Mouse (Mus musculus) G1E (cell line): ENCODE results near the gene Jagn1. TPM values are rescaled to one million over a fixed set of nuclear protein-coding genes. Genes with fewer than 3 reads are reported as not detected.

ENCODE experiments used
- ATAC-seq: 2 replicates; pipeline ENCODE4 v1.8.0; 2016; ENCODE audit warnings: mild to moderate bottlenecking; ENCODE audit not compliant: insufficient number of reproducible peaks, poor library complexity, low FRiP score, severe bottlenecking; ENCODE audit errors: extremely low read depth
- DNase-seq: peaks from one replicate; pipeline ENCODE4 v3.0.0; 2012; ENCODE audit warnings: low spot score
- H3K27me3 ChIP-seq: 2 replicates; pipeline ENCODE4 v1.6.1; 2012; ENCODE audit warnings: mild to moderate bottlenecking, low read length, inconsistent platforms; ENCODE audit not compliant: insufficient read depth
- H3K36me3 ChIP-seq: replicated peaks from 2 replicates; pipeline ENCODE3; 2012; ENCODE audit warnings: mild to moderate bottlenecking, inconsistent platforms
- H3K4me1 ChIP-seq: 2 replicates; pipeline ENCODE4 v1.6.1; 2012; ENCODE audit warnings: low read depth, low read length, inconsistent platforms, mixed read lengths; ENCODE audit not compliant: insufficient read depth
- H3K4me3 ChIP-seq: 2 replicates; pipeline ENCODE4 v1.5.1; 2012; ENCODE audit warnings: low read depth, mild to moderate bottlenecking, inconsistent platforms, low read length, moderate library complexity, mixed read lengths
- H3K9me3 ChIP-seq: replicated peaks from 2 replicates; pipeline ENCODE4 v1.6.1; 2012; ENCODE audit warnings: inconsistent platforms
- CTCF ChIP-seq: IDR thresholded peaks from 2 replicates; pipeline ENCODE4 v1.5.1; 2012; ENCODE audit warnings: low read depth, low read length, inconsistent platforms, mixed read lengths
- GATA1 ChIP-seq: IDR thresholded peaks from 2 replicates; pipeline ENCODE4 v1.6.1; 2012; ENCODE audit warnings: borderline replicate concordance, low read length, inconsistent platforms, mixed read lengths
- GATA2 ChIP-seq: IDR thresholded peaks from 2 replicates; pipeline ENCODE4 v1.6.1; 2012; ENCODE audit warnings: low read depth, low read length, inconsistent platforms, borderline replicate concordance
- POLR2AphosphoS5 ChIP-seq: IDR thresholded peaks from 2 replicates; pipeline ENCODE4 v1.6.1; 2012; ENCODE audit warnings: low read depth, low read length, inconsistent platforms; ENCODE audit not compliant: insufficient replicate concordance
- TAL1 ChIP-seq: conservative IDR thresholded peaks from 2 replicates; pipeline ENCODE4 v1.6.1; 2012; ENCODE audit warnings: low read depth, low read length, inconsistent platforms, mixed read lengths
- polyA plus RNA-seq: library from polyadenylated mRNA; stranded (reverse); fragments of >175 nt; gene quantifications from 2 replicates; pipeline ENCODE4 v1.2.3, GENCODE M21; 2012
- total RNA-seq, 2 experiments: library from RNA; stranded (forward) in 1 of 2; stranded (reverse) in 1 of 2; fragments of 200-1000 nt in 1 of 2; fragments of >200 nt in 1 of 2; fragmentation: Nextera tagmentation in 1 of 2; gene quantifications; 2 replicates each; pipeline ENCODE4 v1.2.3; 2014 to 2017

Jagn1 gene
- total and polyA plus RNA-seq, 3 experiments = 5.6 to 19.4 (median 12.9) TPM

- Histone ChIP-seq H3K4me1 (peaks cover 25% of the 10 kb centered on the region), H3K27me3 (peaks cover 66% of the 10 kb centered on the region), H3K36me3 (no peaks in the 10 kb centered on the region), H3K4me3 (no peak overlapping the region), H3K9me3 (no peaks in the 10 kb centered on the region)
- ATAC-seq = no peak
- TF ChIP-seq TAL1 = no peak
- TF ChIP-seq POLR2AphosphoS5 = no peak
- DNase-seq = no peak
Measured at GRCm38 (mm10) chr6:113477353-113477752, 35.0 kb downstream of the Jagn1 start.

- H3K9me3 ChIP-seq = no peaks in the 10 kb centered on the region
- TF ChIP-seq TAL1 = no peak
- TF ChIP-seq GATA2 = no peak
- no peak for TF ChIP-seq GATA1
- TF ChIP-seq POLR2AphosphoS5 = no peak
- TF ChIP-seq CTCF = no peak
- no peaks in the 10 kb centered on the region for H3K36me3 ChIP-seq
- ATAC-seq (no peak), DNase-seq (no peak)
- H3K4me1 ChIP-seq = peaks cover 34% of the 10 kb centered on the region
- peaks cover 60% of the 10 kb centered on the region for H3K27me3 ChIP-seq
- no peak overlapping the region for H3K4me3 ChIP-seq
Measured at GRCm38 (mm10) chr6:113478906-113479305, 36.5 kb downstream of the Jagn1 start.

GRCm38 (mm10) chr6:113480555-113481373 lies 38.4 kb downstream of the Jagn1 start:
- peaks cover 46% of the 10 kb centered on the region for H3K4me1 ChIP-seq
- H3K9me3 ChIP-seq = no peaks in the 10 kb centered on the region
- H3K36me3 ChIP-seq = peaks cover 8% of the 10 kb centered on the region
- peaks cover 49% of the 10 kb centered on the region for H3K27me3 ChIP-seq
- TF ChIP-seq TAL1 (no peak), GATA2 (no peak), GATA1 (no peak), POLR2AphosphoS5 (no peak), CTCF (no peak)
- DNase-seq (no peak), ATAC-seq (no peak)
- no peak overlapping the region for H3K4me3 ChIP-seq

DNA sequence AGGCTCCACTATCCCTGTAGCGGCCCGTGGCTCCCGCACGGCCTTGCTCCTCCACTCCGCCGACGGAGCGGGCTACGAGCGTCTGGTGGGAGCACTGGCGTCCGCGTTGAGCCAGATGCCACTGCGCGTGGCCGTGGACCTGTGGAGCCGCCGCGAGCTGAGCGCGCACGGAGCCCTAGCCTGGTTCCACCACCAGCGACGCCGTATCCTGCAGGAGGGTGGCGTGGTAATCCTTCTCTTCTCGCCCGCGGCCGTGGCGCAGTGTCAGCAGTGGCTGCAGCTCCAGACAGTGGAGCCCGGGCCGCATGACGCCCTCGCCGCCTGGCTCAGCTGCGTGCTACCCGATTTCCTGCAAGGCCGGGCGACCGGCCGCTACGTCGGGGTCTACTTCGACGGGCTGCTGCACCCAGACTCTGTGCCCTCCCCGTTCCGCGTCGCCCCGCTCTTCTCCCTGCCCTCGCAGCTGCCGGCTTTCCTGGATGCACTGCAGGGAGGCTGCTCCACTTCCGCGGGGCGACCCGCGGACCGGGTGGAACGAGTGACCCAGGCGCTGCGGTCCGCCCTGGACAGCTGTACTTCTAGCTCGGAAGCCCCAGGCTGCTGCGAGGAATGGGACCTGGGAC lies 40.2 kb downstream of the Jagn1 start:
- Histone ChIP-seq H3K9me3 (no peaks in the 10 kb centered on the region), H3K36me3 (peaks cover 23% of the 10 kb centered on the region), H3K27me3 (peaks cover 32% of the 10 kb centered on the region), H3K4me1 (peaks cover 49% of the 10 kb centered on the region), H3K4me3 (peak overlapping the region; percentile 82)
- DNase-seq (peak; percentile 67), ATAC-seq (no peak; the same call in 1 of the 2 replicates)
- TF ChIP-seq CTCF (no peak), GATA1 (no peak), POLR2AphosphoS5 (no peak), GATA2 (no peak), TAL1 (no peak)

- peaks cover 29% of the 10 kb centered on the region for H3K36me3 ChIP-seq
- no peaks in the 10 kb centered on the region for H3K9me3 ChIP-seq
- peak; percentile 99 for DNase-seq
- ATAC-seq = peak; percentile 98
- peak within 1 kb of the TSS; percentile 82 for H3K4me3 ChIP-seq
- H3K27me3 ChIP-seq = peaks cover 28% of the 10 kb centered on the region
- TF ChIP-seq POLR2AphosphoS5 (no peak), GATA1 (no peak), CTCF (no peak), TAL1 (no peak), GATA2 (no peak)
- H3K4me1 ChIP-seq = peaks cover 54% of the 10 kb centered on the region
Measured at GRCm38 (mm10) chr6:113483100-113483615, 40.8 kb downstream of the Jagn1 start, which contains the start of gene Creld1. Gene Creld1 (plus strand): TSS chr6:113483297.

- DNase-seq (peak; percentile 68), ATAC-seq (no peak)
- TF ChIP-seq GATA2 (no peak), GATA1 (no peak), TAL1 (no peak), POLR2AphosphoS5 (no peak)
- Histone ChIP-seq H3K9me3 (no peaks in the 10 kb centered on the region), H3K36me3 (peaks cover 34% of the 10 kb centered on the region), H3K27me3 (peaks cover 27% of the 10 kb centered on the region), H3K4me3 (peak overlapping the region; percentile 82), H3K4me1 (peaks cover 54% of the 10 kb centered on the region)
Measured at GRCm38 (mm10) chr6:113483729-113484128, 41.4 kb downstream of the Jagn1 start.
